Mouse (Mus musculus) cerebellum, adult (tissue): ENCODE data around the gene Ostm1.
A peak's percentile ranks its signal among the peaks of the same experiment; 100 is the strongest.

Source experiments
- ATAC-seq: cut with Nextera tagmentation; 2 replicates; pipeline ENCODE4 v1.9.2; 2017; ENCODE audit warnings: mild to moderate bottlenecking, moderate library complexity, mixed read lengths; ENCODE audit not compliant: insufficient number of reproducible peaks, low FRiP score, low TSS enrichment

The Ostm1 gene

GRCm38 (mm10) chr10:42618291-42618690 lies 34.7 kb downstream of the Ostm1 start:
- ATAC-seq = no peak

DNA sequence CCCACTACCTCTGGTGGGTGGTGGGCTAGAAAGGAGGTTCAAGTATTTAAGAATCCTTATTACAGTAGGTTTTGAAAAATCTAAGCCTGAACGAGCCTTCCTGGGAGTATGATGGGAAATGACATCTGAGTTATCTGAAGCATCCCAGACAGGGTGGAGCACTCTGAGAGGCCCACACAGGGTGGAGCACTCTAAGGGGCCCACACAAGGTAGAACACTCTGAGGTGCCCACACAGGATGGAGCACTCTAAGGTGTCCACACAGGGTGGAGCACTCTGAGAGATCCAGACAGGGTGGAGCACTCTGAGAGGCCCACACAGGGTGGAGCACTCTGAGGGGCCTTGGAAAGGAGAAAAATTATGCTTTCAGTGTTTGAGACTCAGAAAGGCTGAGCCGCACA lies 42.3 kb downstream of the Ostm1 start:
- ATAC-seq = no peak

GRCm38 (mm10) chr10:42630596-42631355 lies 47.2 kb downstream of the Ostm1 start:
- no peak for ATAC-seq

DNA sequence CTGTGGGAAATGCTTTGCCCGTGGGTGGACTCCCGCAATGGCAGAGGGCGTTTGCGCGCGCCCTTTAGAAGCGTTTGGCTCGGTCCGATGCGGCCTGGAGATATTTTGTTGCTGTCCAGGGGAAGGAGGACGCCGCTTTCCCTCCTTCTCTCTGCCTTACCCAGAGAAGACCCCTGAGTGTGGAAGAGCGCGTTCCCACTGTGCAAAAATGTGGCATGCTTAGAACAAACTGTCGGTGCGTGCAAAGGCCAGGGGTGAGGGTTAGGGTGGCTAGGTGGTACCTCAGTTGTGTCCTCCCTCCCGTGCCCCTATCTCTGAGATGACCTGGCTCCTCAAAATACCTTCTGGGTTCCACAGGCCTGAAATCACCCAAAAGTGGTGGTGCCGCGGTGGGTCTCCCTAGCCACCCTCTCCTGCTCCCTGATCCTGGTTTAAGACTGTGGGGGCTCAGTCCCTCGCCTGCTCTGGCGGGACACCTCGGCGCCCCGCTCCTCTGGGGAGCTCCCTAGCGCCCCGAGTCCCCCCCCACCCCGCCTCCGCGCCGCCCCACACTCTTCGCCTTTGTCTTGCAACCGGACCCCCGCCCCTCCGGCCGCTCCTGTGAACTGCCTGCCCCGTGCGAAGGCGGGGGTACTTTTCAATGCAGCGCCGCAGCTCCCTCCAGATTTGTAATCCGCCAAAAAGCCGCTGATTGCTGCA lies 48.3 kb downstream of the Ostm1 start:
- no peak for ATAC-seq

DNA sequence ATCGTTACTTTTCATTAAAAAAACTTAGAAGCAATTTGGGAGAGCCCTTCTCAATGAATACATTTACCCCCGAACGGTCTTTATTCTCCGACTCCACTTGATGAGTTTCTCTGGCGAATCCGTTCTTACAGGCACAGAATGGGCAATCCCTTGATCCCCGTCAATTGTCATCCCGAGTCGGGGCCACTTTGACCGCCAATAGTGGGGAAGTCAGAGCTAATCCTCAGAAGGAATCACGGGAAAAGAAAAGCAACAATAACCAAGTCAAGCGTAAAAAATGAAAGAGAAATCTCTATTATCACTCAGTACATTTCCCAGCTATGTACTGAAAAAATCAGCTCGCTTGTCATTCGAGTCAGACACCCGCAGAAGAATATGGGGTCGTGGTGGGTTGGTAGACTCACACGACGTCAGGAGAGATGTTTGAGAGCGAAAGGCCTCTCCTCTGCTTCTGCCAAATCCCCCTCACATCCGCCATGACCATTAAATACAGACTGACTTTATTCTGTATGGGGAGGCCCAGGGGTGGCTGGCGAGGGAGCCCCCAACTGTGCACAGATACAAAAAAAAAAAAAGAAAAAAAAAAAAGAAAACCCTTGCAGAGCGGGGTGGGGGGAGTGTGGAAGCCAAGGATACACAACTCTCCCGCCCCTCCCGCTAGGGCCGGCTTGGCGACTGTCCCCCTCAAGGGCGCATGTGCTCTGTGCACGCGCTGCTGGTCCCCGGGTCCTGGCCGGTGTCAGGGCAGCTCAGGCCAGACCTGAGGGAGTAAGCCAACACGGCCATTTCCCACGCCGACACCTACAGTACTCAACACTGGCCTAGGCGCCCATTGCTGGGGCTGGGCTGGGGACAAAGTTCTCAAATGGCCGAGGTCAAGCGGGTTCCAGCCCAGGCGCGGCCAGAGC lies 49.1 kb downstream of the Ostm1 start:
- ATAC-seq = no peak

- ATAC-seq = no peak
These were observed 49.9 kb downstream of the Ostm1 start for GRCm38 (mm10) chr10:42633361-42634121.

- ATAC-seq = no peak
These were observed 50.6 kb downstream of the Ostm1 start for GRCm38 (mm10) chr10:42634122-42634720.

GRCm38 (mm10) chr10:42635046-42635445 lies 51.4 kb downstream of the Ostm1 start:
- no peak for ATAC-seq

DNA sequence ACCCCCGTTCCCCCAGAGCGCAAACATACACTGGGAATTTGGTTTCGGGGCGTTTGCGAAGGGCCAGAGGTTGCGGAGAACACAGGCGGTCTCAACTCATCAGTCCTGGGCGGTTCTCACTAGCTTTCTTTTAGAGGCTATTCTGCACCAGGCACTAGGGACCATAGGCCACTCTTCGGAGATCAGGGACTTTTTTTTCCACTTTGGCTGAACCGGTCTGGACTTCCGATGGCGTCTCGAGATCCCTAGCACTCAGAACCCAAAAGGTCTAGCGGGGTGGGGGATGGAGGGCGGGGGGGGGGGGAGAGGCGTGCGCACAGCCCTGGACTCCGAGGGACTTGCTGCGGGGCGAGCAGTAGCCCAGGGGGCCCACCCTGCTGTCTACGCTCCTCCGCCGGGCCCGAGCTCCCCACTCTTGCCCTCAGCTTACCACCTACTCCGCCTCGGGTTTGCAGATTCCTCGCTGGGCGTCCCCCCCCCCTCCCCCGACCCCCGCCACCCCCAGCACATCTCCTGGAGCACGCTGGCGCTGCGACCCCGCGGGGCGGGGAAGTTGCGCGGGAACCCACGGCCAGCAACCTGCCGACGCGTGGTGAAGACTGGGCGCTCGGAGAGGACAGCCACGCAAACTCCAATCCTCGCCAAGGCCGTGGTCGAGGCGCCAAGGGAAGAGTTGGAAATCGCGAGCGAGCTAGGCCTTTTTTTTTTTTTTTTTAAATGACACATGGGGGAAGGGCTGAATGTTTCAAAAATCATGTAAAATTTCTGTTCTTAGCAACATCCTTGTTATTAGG lies 52.1 kb downstream of the Ostm1 start:
- ATAC-seq = no peak

DNA sequence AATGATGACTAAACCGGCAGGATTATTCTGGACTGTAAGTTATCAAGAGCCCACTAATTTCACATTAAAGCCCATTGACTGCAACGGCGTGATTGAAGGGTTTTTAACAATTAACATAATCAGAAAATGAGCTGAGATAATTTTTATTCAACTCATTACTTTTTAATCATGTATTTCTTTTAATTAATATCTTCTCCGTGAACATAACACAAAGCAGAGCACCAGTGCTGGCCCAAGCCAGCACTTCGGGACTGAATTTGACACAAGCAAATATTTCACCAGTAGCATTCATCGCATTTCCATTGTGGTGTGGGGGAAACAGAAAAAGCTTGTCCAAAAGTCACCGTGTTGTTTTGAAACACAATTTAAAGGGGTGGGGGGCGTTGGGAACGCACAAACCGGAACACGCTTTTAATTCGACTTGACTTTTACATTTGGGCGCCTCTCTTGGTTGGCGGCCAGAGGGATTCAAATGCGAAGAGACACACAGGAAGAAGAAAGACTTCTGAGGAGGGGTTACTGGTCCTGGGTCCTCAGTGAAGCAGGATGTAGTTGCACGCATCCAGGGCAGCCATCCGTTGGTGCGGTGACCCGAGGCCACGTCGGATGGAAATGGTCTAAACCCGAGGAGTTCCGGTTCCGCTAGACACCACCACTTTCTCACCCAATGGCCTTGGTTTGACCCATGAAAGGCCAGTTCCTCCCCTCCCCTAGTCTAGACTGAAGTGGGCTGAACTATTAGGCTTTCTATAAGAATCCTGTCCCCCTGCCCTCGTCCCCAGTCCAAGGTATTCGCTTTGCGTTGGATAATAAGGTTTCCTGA lies 52.9 kb downstream of the Ostm1 start:
- no peak for ATAC-seq

DNA sequence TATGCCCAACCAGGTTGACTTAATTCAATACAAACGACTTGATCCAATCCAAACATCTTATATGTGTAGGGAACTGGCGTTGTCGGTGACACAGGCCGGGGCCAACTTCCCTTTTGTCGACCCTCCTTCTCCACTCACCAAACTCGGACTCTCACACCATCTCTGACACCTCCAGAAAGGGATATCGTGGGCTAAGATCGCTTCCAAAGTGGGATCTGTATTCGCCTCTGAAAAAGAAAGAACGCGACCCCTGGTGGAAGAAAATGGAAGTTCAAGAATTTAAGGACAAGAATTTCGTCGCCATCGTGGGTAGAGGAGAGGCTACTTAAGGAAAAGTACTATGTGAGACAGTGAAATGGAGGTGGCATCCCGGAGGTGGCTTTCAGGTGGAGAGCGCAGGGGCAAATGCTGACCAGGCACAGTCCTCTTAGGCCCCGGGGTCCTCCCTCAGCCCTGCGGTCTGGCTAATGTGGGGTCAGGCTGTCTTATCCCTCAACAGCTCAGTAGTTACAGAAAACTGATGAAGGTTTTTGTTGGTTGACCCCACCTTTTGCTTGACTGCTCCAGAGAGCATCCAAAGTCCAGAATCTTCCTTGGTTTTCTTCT lies 53.7 kb downstream of the Ostm1 start:
- ATAC-seq = 0 out of 2 replicates have a peak, but pooled peaks have one; percentile 52

DNA sequence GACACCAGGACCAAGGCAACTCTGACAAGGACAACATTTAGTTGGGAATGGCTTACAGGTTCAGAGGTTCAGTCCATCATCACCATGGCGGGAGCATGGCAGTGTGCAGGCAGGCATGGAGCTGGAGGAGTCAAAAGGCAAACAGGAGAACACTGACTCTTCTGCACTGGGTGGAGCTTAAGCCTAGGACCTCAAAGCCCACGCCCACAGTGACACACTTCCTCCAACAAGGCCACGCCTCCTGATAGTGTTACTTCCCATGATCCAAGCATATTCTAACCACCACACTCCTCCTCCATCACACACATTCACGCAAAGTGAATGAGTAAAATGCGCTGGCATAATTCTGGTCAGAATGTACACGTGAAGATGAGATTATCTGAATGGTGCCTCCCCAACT lies 56.2 kb downstream of the Ostm1 start:
- ATAC-seq = no peak

DNA sequence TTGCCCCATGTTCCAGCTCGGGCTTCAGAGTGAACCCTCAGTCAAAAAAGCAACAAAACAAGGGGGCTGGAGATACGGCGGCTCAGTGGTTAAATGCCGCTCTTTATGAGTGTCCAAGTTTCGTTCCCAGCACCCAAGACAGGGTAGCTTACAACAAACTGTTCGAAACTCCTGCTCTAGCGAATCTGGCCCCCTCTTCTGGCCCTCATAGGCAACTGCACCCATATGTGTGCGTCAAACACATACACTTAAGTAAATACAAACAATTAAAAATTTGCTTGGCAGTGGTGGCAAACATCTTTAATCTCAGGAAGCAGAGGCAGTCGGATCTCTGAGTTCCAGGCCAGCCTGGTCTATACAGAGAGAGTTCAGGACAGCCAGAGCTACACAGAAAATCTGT lies 60.0 kb downstream of the Ostm1 start:
- ATAC-seq = no peak

DNA sequence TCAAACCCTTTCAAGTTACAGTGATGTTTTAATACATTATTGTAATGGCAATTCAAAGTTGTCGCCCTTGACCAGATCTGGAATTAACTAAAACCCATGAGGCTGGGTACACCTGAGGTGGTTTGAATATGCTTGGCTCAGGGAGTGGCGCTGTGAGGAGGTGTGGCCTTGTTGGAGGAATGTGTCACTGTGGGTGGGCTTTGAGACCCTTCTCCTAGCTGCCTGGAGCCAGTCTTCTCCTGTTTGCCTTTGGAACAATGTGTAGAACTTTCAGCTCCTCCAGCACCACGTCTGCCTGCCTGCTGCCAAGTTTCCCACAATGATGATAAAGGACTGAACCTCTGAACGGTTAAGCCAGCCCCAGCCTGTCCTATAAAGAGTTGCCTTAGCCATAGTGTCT lies 62.7 kb downstream of the Ostm1 start:
- no peak for ATAC-seq

DNA sequence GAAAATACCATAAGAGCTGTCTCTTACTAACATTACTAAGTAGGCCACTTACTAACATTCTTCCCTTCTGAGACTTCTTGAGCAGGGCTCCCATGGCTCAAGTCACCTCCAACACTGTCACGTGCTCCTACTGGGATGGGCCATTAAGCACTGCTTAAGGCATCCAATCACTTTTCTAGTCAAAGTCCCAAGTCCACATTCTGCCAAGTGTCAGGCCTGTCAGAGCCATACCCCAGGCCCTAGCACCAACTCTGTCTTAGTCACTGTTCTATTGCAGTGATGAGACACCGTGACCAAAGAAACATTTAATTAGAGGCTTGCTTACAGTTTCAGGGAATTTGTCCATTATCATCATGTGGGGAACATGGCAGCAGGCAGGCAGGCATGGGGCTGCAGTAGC lies 78.3 kb downstream of the Ostm1 start:
- no peak for ATAC-seq

- ATAC-seq = no peak
These were observed 86.3 kb downstream of the Ostm1 start for GRCm38 (mm10) chr10:42669970-42670369.

- no peak for ATAC-seq
These were observed 89.2 kb downstream of the Ostm1 start for GRCm38 (mm10) chr10:42672798-42673197.

- ATAC-seq = no peak
These were observed 91.9 kb downstream of the Ostm1 start for GRCm38 (mm10) chr10:42675571-42675970.
